Mouse (Mus musculus) thymus, postnatal 10 days (tissue): ENCODE data around the gene Pakap.

ENCODE experiments used
- DNase-seq, 2 experiments: peaks; one replicate each; pipeline ENCODE4 v3.0.0; 2021; ENCODE audit warnings: low spot score in 2 of 2

Gene Pakap

GRCm38 (mm10) chr4:57914193-57915190, 346.5 kb downstream of the Pakap start:
- DNase-seq = no peak

DNA sequence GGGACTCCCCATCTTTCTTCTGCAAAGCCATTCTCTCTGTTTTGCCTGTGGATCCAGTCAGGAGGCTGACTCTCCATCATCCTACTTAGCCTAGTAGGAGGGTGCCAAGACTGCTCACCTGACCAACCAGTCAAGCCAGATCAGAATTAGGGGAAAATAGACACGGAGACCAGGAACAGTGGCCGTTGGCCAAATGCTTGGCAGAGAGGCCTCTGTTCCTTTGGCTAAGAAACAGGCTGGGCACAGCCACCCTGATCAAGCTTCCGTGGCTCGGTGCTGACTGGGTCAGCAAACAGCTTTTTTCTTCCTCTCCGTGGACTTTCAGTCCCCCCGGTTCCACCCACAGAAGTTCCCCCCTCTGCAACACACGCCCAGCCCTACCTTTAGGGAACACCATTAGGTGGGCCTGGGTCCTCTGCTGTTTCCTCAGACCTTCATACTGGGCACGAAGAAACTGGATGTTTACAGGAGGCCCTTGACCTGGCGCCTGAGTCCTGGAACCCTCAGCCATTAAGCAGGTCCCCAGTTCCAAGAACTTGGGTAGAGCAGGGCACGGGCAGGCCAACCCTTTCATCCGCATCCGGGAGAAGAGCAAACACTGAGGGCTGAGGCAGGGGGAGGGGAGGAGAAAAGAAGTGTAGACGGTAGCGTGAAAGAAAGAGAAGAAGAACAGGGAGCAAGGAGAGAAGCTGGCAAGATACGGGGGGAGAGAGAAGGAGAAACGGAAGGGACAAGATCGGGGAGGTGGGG, 347.4 kb downstream of the Pakap start:
- DNase-seq = no peak

GRCm38 (mm10) chr4:57916201-57916661, 348.3 kb downstream of the Pakap start, which contains the start of gene D630039A03Rik:
TSS of gene D630039A03Rik (minus strand) at chr4:57916297.
- DNase-seq = no peak

GRCm38 (mm10) chr4:57916711-57917110, 348.7 kb downstream of the Pakap start:
- DNase-seq = no peak

- DNase-seq = no peak
Observed at GRCm38 (mm10) chr4:57919494-57920423, 351.8 kb downstream of the Pakap start.

DNA sequence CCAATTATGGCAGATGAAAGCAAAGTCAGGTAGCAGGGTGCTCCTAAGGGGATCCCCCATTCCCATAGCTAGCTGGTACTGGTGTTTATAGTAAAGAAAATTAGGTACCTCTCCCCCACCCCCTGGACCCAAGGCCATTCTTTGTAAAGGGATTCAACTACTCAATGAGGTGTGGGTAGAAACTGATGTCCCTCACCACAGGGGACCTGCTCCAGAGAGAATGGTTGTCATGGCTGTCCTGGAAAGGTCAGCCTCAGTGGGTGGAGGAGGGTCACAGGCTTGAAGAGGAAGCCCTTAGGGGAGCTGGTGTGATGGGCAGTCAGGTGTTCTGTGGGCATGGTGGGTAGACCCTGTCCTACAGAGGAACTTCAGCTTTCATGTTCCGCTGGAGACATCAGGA, 352.5 kb downstream of the Pakap start:
- DNase-seq = no peak

GRCm38 (mm10) chr4:57922171-57922570, 354.2 kb downstream of the Pakap start:
- DNase-seq = no peak

GRCm38 (mm10) chr4:57924556-57925071, 356.6 kb downstream of the Pakap start:
- no peak for DNase-seq

DNA sequence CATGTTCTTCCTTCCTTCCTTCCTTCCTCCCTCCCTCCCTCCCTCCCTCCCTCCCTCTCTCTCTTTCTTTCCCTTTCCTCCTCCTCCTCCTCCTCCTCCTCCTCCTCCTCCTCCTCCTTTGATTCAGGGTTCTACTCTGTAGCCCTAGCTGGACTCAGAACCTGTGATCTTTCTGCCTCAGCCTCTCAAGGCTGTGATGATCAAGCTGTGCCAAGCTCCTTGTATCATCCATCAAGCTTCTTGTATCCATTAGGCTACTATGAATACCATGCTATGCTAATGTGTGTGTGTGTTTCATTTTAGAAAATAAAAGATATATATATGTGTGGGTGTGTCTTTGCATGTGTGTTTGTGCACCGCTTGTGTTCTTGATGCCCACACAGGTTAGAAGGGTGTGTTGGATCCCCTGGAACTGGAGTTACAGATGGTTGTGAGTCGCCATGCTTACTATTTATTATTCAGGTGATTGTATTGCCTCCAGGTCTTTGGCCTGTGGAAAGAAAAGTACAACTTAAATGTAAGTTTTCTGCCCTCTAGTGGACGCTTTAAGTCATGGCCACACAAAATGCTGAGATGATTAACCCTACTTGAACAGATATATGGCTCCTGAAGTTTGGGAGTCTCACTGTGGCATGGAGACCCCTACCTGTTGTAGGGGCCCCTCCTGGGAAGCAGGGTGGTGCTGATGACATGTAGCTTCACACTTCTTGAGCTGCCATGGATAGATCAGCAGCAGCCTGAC, 359.7 kb downstream of the Pakap start:
- peak in 1 of 2 experiments; percentile 38 for DNase-seq

GRCm38 (mm10) chr4:57930559-57931170, 362.7 kb downstream of the Pakap start:
- DNase-seq = no peak

DNA sequence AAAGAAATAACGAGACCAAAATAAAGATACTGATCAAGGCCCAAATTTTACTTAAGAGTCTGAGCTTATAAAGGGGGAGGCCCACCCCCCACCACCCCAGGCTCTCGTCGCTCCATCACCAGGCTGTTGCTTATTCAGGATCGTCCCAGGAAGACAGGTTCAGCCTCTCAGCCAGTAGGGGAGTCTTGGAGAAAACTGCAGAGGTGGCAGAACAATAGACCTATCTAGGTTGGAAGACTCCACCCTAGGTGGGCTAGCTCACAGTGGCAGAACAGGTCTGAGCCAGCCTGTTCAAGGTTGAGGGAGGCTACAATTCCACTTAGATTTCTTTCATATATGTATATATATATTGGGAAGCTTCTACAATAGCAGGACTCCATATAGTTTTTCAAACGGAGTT, 366.2 kb downstream of the Pakap start:
- DNase-seq = no peak

DNA sequence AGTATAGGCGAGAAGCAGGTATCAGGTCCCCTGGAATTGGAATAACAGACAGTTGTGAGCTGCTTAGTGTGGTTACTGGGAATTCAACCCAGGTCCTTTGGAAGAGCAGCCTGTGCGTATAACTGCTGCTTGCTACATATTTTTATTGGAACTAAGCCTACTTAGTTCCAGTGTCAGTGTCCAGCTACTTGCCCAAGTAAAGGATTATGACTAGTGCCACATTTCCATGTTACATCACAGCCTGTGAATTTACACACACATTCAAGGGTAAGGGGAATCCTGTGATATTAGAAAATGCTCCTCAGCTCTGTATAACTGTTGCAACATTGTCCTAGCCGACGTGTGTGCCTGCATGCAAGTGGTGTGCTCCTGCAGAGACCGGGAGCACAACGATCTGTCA, 369.3 kb downstream of the Pakap start:
- no peak for DNase-seq

- no peak for DNase-seq
Observed at GRCm38 (mm10) chr4:57940631-57941030, 372.7 kb downstream of the Pakap start.

- no peak for DNase-seq
Observed at GRCm38 (mm10) chr4:57942892-57943291, 374.9 kb downstream of the Pakap start.
